Mouse (Mus musculus) limb, embryonic 12.5 days (tissue): ENCODE data around the gene Mpnd. TPM values are rescaled to one million over a fixed set of nuclear protein-coding genes. Genes with fewer than 3 reads are reported as not detected.

Source experiments
- ATAC-seq: fragments of 200-750 bp; cut with Nextera tagmentation; 2 replicates; pipeline ENCODE4 v1.8.0; 2017; ENCODE audit warnings: low read depth, moderate TSS enrichment; ENCODE audit not compliant: insufficient number of reproducible peaks, insufficient read depth, low FRiP score, low TSS enrichment
- H3K27ac ChIP-seq: fragments of 300-500 bp; sonication (generic); 2 replicates; pipeline ENCODE4 v1.5.1; 2016; ENCODE audit warnings: mild to moderate bottlenecking, moderate library complexity
- H3K27me3 ChIP-seq: fragments of 300-500 bp; sonication (generic); 2 replicates; pipeline ENCODE4 v1.6.1; 2016; ENCODE audit warnings: mild to moderate bottlenecking, moderate library complexity
- H3K36me3 ChIP-seq: fragments of 300-500 bp; sonication (generic); 2 replicates; pipeline ENCODE4 v1.6.1; 2016; ENCODE audit warnings: mild to moderate bottlenecking, moderate library complexity
- H3K4me1 ChIP-seq: fragments of 300-500 bp; sonication (generic); replicated peaks from 2 replicates; pipeline ENCODE4 v1.6.1; 2016
- H3K4me2 ChIP-seq: fragments of 300-500 bp; sonication (generic); 2 replicates; pipeline ENCODE4 v1.6.1; 2016; ENCODE audit warnings: mild to moderate bottlenecking, moderate library complexity
- H3K4me3 ChIP-seq: fragments of 300-500 bp; sonication (generic); replicated peaks from 2 replicates; pipeline ENCODE4 v1.5.1; 2016; ENCODE audit warnings: mild to moderate bottlenecking
- H3K9ac ChIP-seq: fragments of 300-500 bp; sonication (generic); replicated peaks from 2 replicates; pipeline ENCODE4 v1.6.1; 2016; ENCODE audit warnings: mild to moderate bottlenecking, moderate library complexity
- H3K9me3 ChIP-seq: fragments of 300-500 bp; sonication (generic); 2 replicates; pipeline ENCODE4 v1.6.1; 2016; ENCODE audit warnings: mild to moderate bottlenecking, moderate library complexity
- WGBS: fragments of 180-500 bp; shearing (Covaris S2); methylation state at CpG from one replicate; pipeline ENCODE4 v1.1.7; 2016; 5-methylcytosine and 5-hydroxymethylcytosine counted together
- polyA plus RNA-seq: library from polyadenylated mRNA; unstranded; fragments of >200 nt; fragmentation: Nextera tagmentation; extraction: Ambion mirVana; gene quantifications from 2 replicates; pipeline ENCODE4 v1.2.1, GENCODE M21; 2016

Mpnd gene
- polyA plus RNA-seq, 1 experiment from 2014 or later = 169 TPM

- Histone ChIP-seq H3K36me3 (peaks cover 73% of the 10 kb centered on the region), H3K27me3 (no peaks in the 10 kb centered on the region), H3K9ac (no peak overlapping the region), H3K9me3 (no peaks in the 10 kb centered on the region), H3K4me2 (no peak overlapping the region), H3K27ac (no peak overlapping the region), H3K4me1 (peaks cover 36% of the 10 kb centered on the region), H3K4me3 (no peak overlapping the region)
- no peak for ATAC-seq
- WGBS = 92% methylated on average over 7 of the region's 7 CpGs
Measured at GRCm38 (mm10) chr17:56031431-56031830, 25.9 kb downstream of the Mpnd start.

GRCm38 (mm10) chr17:56032127-56032733, 26.7 kb downstream of the Mpnd start:
- WGBS = 86% methylated on average over 6 of the region's 6 CpGs
- H3K4me1 ChIP-seq = peaks cover 28% of the 10 kb centered on the region
- H3K27ac ChIP-seq = 0 out of 2 replicates have a peak overlapping the region, but pooled peaks have one; percentile 12
- H3K27me3 ChIP-seq = no peaks in the 10 kb centered on the region
- no peak overlapping the region for H3K4me2 ChIP-seq
- no peaks in the 10 kb centered on the region for H3K9me3 ChIP-seq
- ATAC-seq = no peak
- peaks cover 67% of the 10 kb centered on the region for H3K36me3 ChIP-seq
- H3K4me3 ChIP-seq = no peak overlapping the region
- H3K9ac ChIP-seq = peak overlapping the region; percentile 28; the same call in 1 of the 2 replicates

GRCm38 (mm10) chr17:56032831-56033230, 27.3 kb downstream of the Mpnd start:
- 85% methylated on average over 7 of the region's 7 CpGs for WGBS
- peak overlapping the region; percentile 28; the same call in 1 of the 2 replicates for H3K9ac ChIP-seq

GRCm38 (mm10) chr17:56034040-56034725, 28.7 kb downstream of the Mpnd start:
- H3K27ac ChIP-seq = no peak overlapping the region
- H3K36me3 ChIP-seq = peaks cover 48% of the 10 kb centered on the region
- no peak for ATAC-seq
- H3K27me3 ChIP-seq = no peaks in the 10 kb centered on the region
- WGBS = 89% methylated on average over 7 of the region's 7 CpGs
- H3K4me1 ChIP-seq = peaks cover 23% of the 10 kb centered on the region
- H3K4me3 ChIP-seq = peak overlapping the region; percentile 84; the same call in 1 of the 2 replicates
- no peaks in the 10 kb centered on the region for H3K9me3 ChIP-seq
- peak overlapping the region; percentile 51; the same call in 1 of the 2 replicates for H3K4me2 ChIP-seq
- peak overlapping the region; percentile 84; the same call in 1 of the 2 replicates for H3K9ac ChIP-seq

More at GRCm38 (mm10) chr17:56032831-56033230, 27.3 kb downstream of the Mpnd start:
- Histone ChIP-seq H3K4me1 (peaks cover 23% of the 10 kb centered on the region), H3K27ac (0 out of 2 replicates have a peak overlapping the region, but pooled peaks have one; percentile 12), H3K36me3 (peaks cover 61% of the 10 kb centered on the region), H3K4me2 (no peak overlapping the region), H3K9me3 (no peaks in the 10 kb centered on the region), H3K4me3 (no peak overlapping the region), H3K27me3 (no peaks in the 10 kb centered on the region)
- no peak for ATAC-seq

GRCm38 (mm10) chr17:56034726-56035100, 29.2 kb downstream of the Mpnd start:
- Histone ChIP-seq H3K4me3 (peak overlapping the region; percentile 84), H3K27me3 (no peaks in the 10 kb centered on the region), H3K36me3 (peaks cover 43% of the 10 kb centered on the region), H3K9ac (peak overlapping the region; percentile 84), H3K9me3 (no peaks in the 10 kb centered on the region), H3K27ac (no peak overlapping the region), H3K4me2 (peak overlapping the region; percentile 51), H3K4me1 (peaks cover 23% of the 10 kb centered on the region)
- 84% methylated on average over 6 of the region's 6 CpGs for WGBS
- ATAC-seq = no peak

GRCm38 (mm10) chr17:56035216-56035615, 29.7 kb downstream of the Mpnd start:
- Histone ChIP-seq H3K27me3 (no peaks in the 10 kb centered on the region), H3K4me3 (peak overlapping the region; percentile 84), H3K9me3 (no peaks in the 10 kb centered on the region), H3K4me1 (peaks cover 23% of the 10 kb centered on the region), H3K27ac (no peak overlapping the region), H3K4me2 (peak overlapping the region; percentile 51), H3K9ac (peak overlapping the region; percentile 84), H3K36me3 (peaks cover 39% of the 10 kb centered on the region)
- no peak for ATAC-seq
- WGBS = 72% methylated on average over 4 of the region's 4 CpGs

GRCm38 (mm10) chr17:56036176-56036900, 30.8 kb downstream of the Mpnd start, which contains the start of gene Sh3gl1:
TSS of gene Sh3gl1 (minus strand) at chr17:56036635.
- Histone ChIP-seq H3K36me3 (peaks cover 31% of the 10 kb centered on the region), H3K4me2 (peak within 1 kb of the TSS; percentile 51), H3K9ac (peak within 1 kb of the TSS; percentile 84), H3K27ac (peak within 1 kb of the TSS; percentile 93), H3K4me1 (peaks cover 30% of the 10 kb centered on the region), H3K4me3 (peak within 1 kb of the TSS; percentile 84), H3K9me3 (no peaks in the 10 kb centered on the region), H3K27me3 (no peaks in the 10 kb centered on the region)
- under 1% methylated on average over 74 of the region's 74 CpGs for WGBS
- peak; percentile 86 for ATAC-seq

- peak; percentile 6; the same call in 1 of the 2 replicates for ATAC-seq
- Histone ChIP-seq H3K27ac (0 out of 2 replicates have a peak overlapping the region, but pooled peaks have one; percentile 30), H3K9ac (no peak overlapping the region)
Measured at GRCm38 (mm10) chr17:56036901-56037287, 31.4 kb downstream of the Mpnd start.

GRCm38 (mm10) chr17:56038583-56039261, 33.2 kb downstream of the Mpnd start:
- H3K9ac ChIP-seq = no peak overlapping the region
- peaks cover 29% of the 10 kb centered on the region for H3K4me1 ChIP-seq
- no peaks in the 10 kb centered on the region for H3K27me3 ChIP-seq
- H3K4me3 ChIP-seq = no peak overlapping the region
- ATAC-seq = no peak
- no peaks in the 10 kb centered on the region for H3K9me3 ChIP-seq
- 88% methylated on average over 8 of the region's 8 CpGs for WGBS
- no peak overlapping the region for H3K27ac ChIP-seq
- no peak overlapping the region for H3K4me2 ChIP-seq
- peaks cover 16% of the 10 kb centered on the region for H3K36me3 ChIP-seq

More at GRCm38 (mm10) chr17:56036901-56037287, 31.4 kb downstream of the Mpnd start:
- Histone ChIP-seq H3K4me3 (peak overlapping the region; percentile 84), H3K27me3 (no peaks in the 10 kb centered on the region), H3K9me3 (no peaks in the 10 kb centered on the region), H3K36me3 (peaks cover 29% of the 10 kb centered on the region), H3K4me2 (peak overlapping the region; percentile 48), H3K4me1 (peaks cover 35% of the 10 kb centered on the region)
- WGBS = 39% methylated on average over 13 of the region's 13 CpGs

GRCm38 (mm10) chr17:56039345-56039744, 33.8 kb downstream of the Mpnd start:
- no peak overlapping the region for H3K9ac ChIP-seq
- 77% methylated on average over 4 of the region's 4 CpGs for WGBS
- H3K9me3 ChIP-seq = no peaks in the 10 kb centered on the region
- H3K27ac ChIP-seq = no peak overlapping the region
- peak overlapping the region; percentile 84; the same call in 1 of the 2 replicates for H3K4me2 ChIP-seq
- no peaks in the 10 kb centered on the region for H3K27me3 ChIP-seq
- H3K4me3 ChIP-seq = no peak overlapping the region
- peaks cover 16% of the 10 kb centered on the region for H3K36me3 ChIP-seq
- peaks cover 29% of the 10 kb centered on the region for H3K4me1 ChIP-seq
- no peak for ATAC-seq
